Mouse (Mus musculus) megakaryocyte, embryonic 14.5 days (primary cell): ENCODE data around the gene Bspry.

ENCODE experiments used
- FLI1 ChIP-seq: IDR thresholded peaks from 2 replicates; pipeline ENCODE4 v1.6.1; 2012; ENCODE audit warnings: low read length, inconsistent platforms, mixed read lengths
- GATA1 ChIP-seq: IDR thresholded peaks from 3 replicates; pipeline ENCODE4 v1.6.1; 2012; ENCODE audit warnings: mixed read lengths, low read length, inconsistent platforms, borderline replicate concordance

DNA sequence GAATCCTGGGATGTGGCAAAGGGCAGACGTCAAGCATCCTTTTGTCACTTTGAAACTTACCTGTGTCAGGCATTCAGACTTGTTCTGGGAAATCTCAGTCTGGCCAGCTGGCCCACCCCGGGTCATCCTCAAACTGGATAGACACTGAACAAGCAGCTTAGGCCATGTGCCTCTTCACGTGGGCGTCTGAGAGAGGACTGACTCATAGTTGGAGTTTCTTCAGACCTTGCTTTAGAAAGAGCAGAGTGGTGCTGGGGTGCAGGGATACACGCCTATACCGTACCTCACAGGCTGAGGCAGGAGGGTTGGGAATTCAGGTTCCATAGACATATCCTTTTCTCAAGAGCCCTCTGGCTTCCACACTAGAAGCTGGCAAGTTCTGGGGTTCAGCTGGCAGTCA lies 63.9 kb downstream of the Bspry start:
- TF ChIP-seq GATA1 (no peak), FLI1 (no peak)
